Mouse (Mus musculus): ENCODE results near the gene Col23a1. TPM values are rescaled to one million over a fixed set of nuclear protein-coding genes. Genes with fewer than 3 reads are reported as not detected.
A peak's percentile ranks its signal among the peaks of the same experiment; 100 is the strongest.

Col23a1 gene
- polyA plus RNA-seq, 1 experiment from 2014 or later: 5.8 TPM

- peaks cover 30% of the 10 kb centered on the region for H3K36me3 ChIP-seq (ENCODE audit: insufficient read depth, low read length)
- ATAC-seq (ENCODE audit: low FRiP score, low TSS enrichment): peak; percentile 93
- H3K27me3 ChIP-seq (ENCODE audit: insufficient read depth, low read length): no peaks in the 10 kb centered on the region
- H3K27ac ChIP-seq (ENCODE audit: low read length): peak within 1 kb of the TSS; percentile 97
- H3K9me3 ChIP-seq (ENCODE audit: low read length): no peaks in the 10 kb centered on the region
- peaks cover 27% of the 10 kb centered on the region for H3K4me1 ChIP-seq (ENCODE audit: insufficient read depth, low read length)
- peak within 1 kb of the TSS; percentile 83 for H3K4me3 ChIP-seq (ENCODE audit: low read length)
- under 1% methylated on average over 59 of the region's 59 CpGs for WGBS
- peak within 1 kb of the TSS; percentile 93 for H3K9ac ChIP-seq (replicated peaks; ENCODE audit: low read length)
- H3K4me2 ChIP-seq (replicated peaks; ENCODE audit: low read depth, low read length): peak within 1 kb of the TSS; percentile 85
Observed at GRCm38 (mm10) chr11:51584431-51585248, 294.9 kb downstream of the Col23a1 start, which contains the start of gene Phykpl. Gene Phykpl, plus strand, starts transcription at chr11:51584757.

- 51% methylated on average over 8 of the region's 8 CpGs for WGBS
- peaks cover 27% of the 10 kb centered on the region for H3K4me1 ChIP-seq (ENCODE audit: insufficient read depth, low read length)
- peak; percentile 28 for ATAC-seq (ENCODE audit: low FRiP score, low TSS enrichment)
- H3K27me3 ChIP-seq (ENCODE audit: insufficient read depth, low read length): no peaks in the 10 kb centered on the region
- H3K9ac ChIP-seq (replicated peaks; ENCODE audit: low read length): peak overlapping the region; percentile 93
- H3K9me3 ChIP-seq (ENCODE audit: low read length): no peaks in the 10 kb centered on the region
- peak overlapping the region; percentile 83 for H3K4me3 ChIP-seq (ENCODE audit: low read length)
- peak overlapping the region; percentile 85 for H3K4me2 ChIP-seq (replicated peaks; ENCODE audit: low read depth, low read length)
- peak overlapping the region; percentile 97 for H3K27ac ChIP-seq (ENCODE audit: low read length)
- peaks cover 38% of the 10 kb centered on the region for H3K36me3 ChIP-seq (ENCODE audit: insufficient read depth, low read length)
Observed at GRCm38 (mm10) chr11:51585608-51586252, 296.0 kb downstream of the Col23a1 start.

GRCm38 (mm10) chr11:51586411-51586810 lies 296.7 kb downstream of the Col23a1 start:
- H3K4me1 ChIP-seq (ENCODE audit: insufficient read depth, low read length): peaks cover 29% of the 10 kb centered on the region
- no peak for ATAC-seq (ENCODE audit: low FRiP score, low TSS enrichment)
- H3K4me2 ChIP-seq (replicated peaks; ENCODE audit: low read depth, low read length): no peak overlapping the region
- H3K9ac ChIP-seq (replicated peaks; ENCODE audit: low read length): no peak overlapping the region
- H3K36me3 ChIP-seq (ENCODE audit: insufficient read depth, low read length): peaks cover 45% of the 10 kb centered on the region
- no peak overlapping the region for H3K4me3 ChIP-seq (ENCODE audit: low read length)
- 91% methylated on average over 13 of the region's 13 CpGs for WGBS
- no peaks in the 10 kb centered on the region for H3K27me3 ChIP-seq (ENCODE audit: insufficient read depth, low read length)
- H3K27ac ChIP-seq (ENCODE audit: low read length): 0 out of 2 replicates have a peak overlapping the region, but pooled peaks have one; percentile 12
- no peaks in the 10 kb centered on the region for H3K9me3 ChIP-seq (ENCODE audit: low read length)

- H3K27me3 ChIP-seq (ENCODE audit: insufficient read depth, low read length): no peaks in the 10 kb centered on the region
- 92% methylated on average over 1 of the region's 1 CpGs for WGBS
- H3K4me1 ChIP-seq (ENCODE audit: insufficient read depth, low read length): peaks cover 30% of the 10 kb centered on the region
- H3K9me3 ChIP-seq (ENCODE audit: low read length): no peaks in the 10 kb centered on the region
- H3K27ac ChIP-seq (ENCODE audit: low read length): no peak overlapping the region
- H3K4me3 ChIP-seq (ENCODE audit: low read length): no peak overlapping the region
- H3K4me2 ChIP-seq (replicated peaks; ENCODE audit: low read depth, low read length): no peak overlapping the region
- H3K9ac ChIP-seq (replicated peaks; ENCODE audit: low read length): no peak overlapping the region
- peaks cover 52% of the 10 kb centered on the region for H3K36me3 ChIP-seq (ENCODE audit: insufficient read depth, low read length)
- ATAC-seq (ENCODE audit: low FRiP score, low TSS enrichment): no peak
Observed at GRCm38 (mm10) chr11:51587059-51587458, 297.3 kb downstream of the Col23a1 start.

GRCm38 (mm10) chr11:51588833-51589232 lies 299.1 kb downstream of the Col23a1 start:
- H3K27me3 ChIP-seq (ENCODE audit: insufficient read depth, low read length): no peaks in the 10 kb centered on the region
- ATAC-seq (ENCODE audit: low FRiP score, low TSS enrichment): no peak
- no peak overlapping the region for H3K9ac ChIP-seq (replicated peaks; ENCODE audit: low read length)
- peaks cover 23% of the 10 kb centered on the region for H3K4me1 ChIP-seq (ENCODE audit: insufficient read depth, low read length)
- H3K4me3 ChIP-seq (ENCODE audit: low read length): no peak overlapping the region
- H3K9me3 ChIP-seq (ENCODE audit: low read length): no peaks in the 10 kb centered on the region
- peaks cover 68% of the 10 kb centered on the region for H3K36me3 ChIP-seq (ENCODE audit: insufficient read depth, low read length)
- 90% methylated on average over 3 of the region's 3 CpGs for WGBS
- H3K27ac ChIP-seq (ENCODE audit: low read length): no peak overlapping the region
- H3K4me2 ChIP-seq (replicated peaks; ENCODE audit: low read depth, low read length): no peak overlapping the region

- H3K27me3 ChIP-seq (ENCODE audit: insufficient read depth, low read length): no peaks in the 10 kb centered on the region
- no peak overlapping the region for H3K9ac ChIP-seq (replicated peaks; ENCODE audit: low read length)
- no peak overlapping the region for H3K4me3 ChIP-seq (ENCODE audit: low read length)
- H3K27ac ChIP-seq (ENCODE audit: low read length): no peak overlapping the region
- H3K9me3 ChIP-seq (ENCODE audit: low read length): no peaks in the 10 kb centered on the region
- H3K4me1 ChIP-seq (ENCODE audit: insufficient read depth, low read length): peaks cover 18% of the 10 kb centered on the region
- H3K36me3 ChIP-seq (ENCODE audit: insufficient read depth, low read length): peaks cover 75% of the 10 kb centered on the region
- no peak overlapping the region for H3K4me2 ChIP-seq (replicated peaks; ENCODE audit: low read depth, low read length)
- no peak for ATAC-seq (ENCODE audit: low FRiP score, low TSS enrichment)
Observed at GRCm38 (mm10) chr11:51590002-51590401, 300.3 kb downstream of the Col23a1 start.

GRCm38 (mm10) chr11:51591168-51591567 lies 301.4 kb downstream of the Col23a1 start:
- H3K9me3 ChIP-seq (ENCODE audit: low read length): no peaks in the 10 kb centered on the region

GRCm38 (mm10) chr11:51591915-51592314 lies 302.2 kb downstream of the Col23a1 start:
- Histone ChIP-seq H3K4me2 (replicated peaks; ENCODE audit: low read depth, low read length) (no peak overlapping the region), H3K9ac (replicated peaks; ENCODE audit: low read length) (no peak overlapping the region), H3K27me3 (ENCODE audit: insufficient read depth, low read length) (no peaks in the 10 kb centered on the region), H3K4me1 (ENCODE audit: insufficient read depth, low read length) (0 out of 2 replicates have a peak, but pooled peaks cover 3% of the 10 kb centered on the region), H3K36me3 (ENCODE audit: insufficient read depth, low read length) (peaks cover 89% of the 10 kb centered on the region), H3K4me3 (ENCODE audit: low read length) (no peak overlapping the region), H3K27ac (ENCODE audit: low read length) (no peak overlapping the region), H3K9me3 (ENCODE audit: low read length) (no peaks in the 10 kb centered on the region)
- WGBS: 87% methylated on average over 7 of the region's 7 CpGs
- no peak for ATAC-seq (ENCODE audit: low FRiP score, low TSS enrichment)

More at GRCm38 (mm10) chr11:51591168-51591567, 301.4 kb downstream of the Col23a1 start:
- Histone ChIP-seq H3K27ac (ENCODE audit: low read length) (no peak overlapping the region), H3K36me3 (ENCODE audit: insufficient read depth, low read length) (peaks cover 86% of the 10 kb centered on the region), H3K9ac (replicated peaks; ENCODE audit: low read length) (no peak overlapping the region), H3K27me3 (ENCODE audit: insufficient read depth, low read length) (no peaks in the 10 kb centered on the region), H3K4me1 (ENCODE audit: insufficient read depth, low read length) (peaks cover 9% of the 10 kb centered on the region), H3K4me2 (replicated peaks; ENCODE audit: low read depth, low read length) (no peak overlapping the region), H3K4me3 (ENCODE audit: low read length) (no peak overlapping the region)
- 36% methylated on average over 7 of the region's 7 CpGs for WGBS
- no peak for ATAC-seq (ENCODE audit: low FRiP score, low TSS enrichment)

GRCm38 (mm10) chr11:51593368-51593767 lies 303.6 kb downstream of the Col23a1 start:
- no peak overlapping the region for H3K4me2 ChIP-seq (replicated peaks; ENCODE audit: low read depth, low read length)
- ATAC-seq (ENCODE audit: low FRiP score, low TSS enrichment): no peak
- H3K9ac ChIP-seq (replicated peaks; ENCODE audit: low read length): no peak overlapping the region
- 0 out of 2 replicates have a peak, but pooled peaks cover 3% of the 10 kb centered on the region for H3K4me1 ChIP-seq (ENCODE audit: insufficient read depth, low read length)
- no peak overlapping the region for H3K4me3 ChIP-seq (ENCODE audit: low read length)
- WGBS: 90% methylated on average over 4 of the region's 4 CpGs
- peaks cover 91% of the 10 kb centered on the region for H3K36me3 ChIP-seq (ENCODE audit: insufficient read depth, low read length)
- no peaks in the 10 kb centered on the region for H3K27me3 ChIP-seq (ENCODE audit: insufficient read depth, low read length)
- H3K9me3 ChIP-seq (ENCODE audit: low read length): no peaks in the 10 kb centered on the region
- H3K27ac ChIP-seq (ENCODE audit: low read length): no peak overlapping the region

GRCm38 (mm10) chr11:51593849-51594248 lies 304.1 kb downstream of the Col23a1 start:
- Histone ChIP-seq H3K9me3 (ENCODE audit: low read length) (no peaks in the 10 kb centered on the region), H3K27ac (ENCODE audit: low read length) (no peak overlapping the region), H3K36me3 (ENCODE audit: insufficient read depth, low read length) (peaks cover 91% of the 10 kb centered on the region), H3K4me2 (replicated peaks; ENCODE audit: low read depth, low read length) (no peak overlapping the region), H3K4me3 (ENCODE audit: low read length) (no peak overlapping the region), H3K4me1 (ENCODE audit: insufficient read depth, low read length) (0 out of 2 replicates have a peak, but pooled peaks cover 3% of the 10 kb centered on the region), H3K27me3 (ENCODE audit: insufficient read depth, low read length) (no peaks in the 10 kb centered on the region), H3K9ac (replicated peaks; ENCODE audit: low read length) (no peak overlapping the region)
- ATAC-seq (ENCODE audit: low FRiP score, low TSS enrichment): no peak
- 88% methylated on average over 6 of the region's 6 CpGs for WGBS
